In the genomic region with DNA sequence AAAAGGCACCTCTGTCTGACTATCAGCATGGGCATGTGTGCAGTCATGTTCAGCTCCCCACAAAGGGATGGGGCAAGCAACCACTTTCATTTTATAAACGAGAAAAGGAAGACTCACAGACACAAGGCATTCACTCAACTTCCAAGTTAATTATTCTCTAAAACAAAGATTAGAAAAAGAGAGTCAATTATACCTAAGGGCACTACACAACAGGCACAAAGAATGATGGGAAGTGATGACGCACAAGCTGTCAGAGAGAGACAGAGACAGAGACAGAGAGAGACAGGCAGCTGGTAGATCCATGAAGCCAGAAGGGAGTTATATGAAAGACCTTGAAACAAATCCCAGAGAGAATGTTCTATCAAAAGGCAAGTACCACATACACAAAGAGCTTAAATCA, we compare ENCODE assay signal across 31 mouse cellular contexts.
"Had no signal": no experiment of that assay in that cellular context is flagged by ENCODE, and none has a peak within 500 bp of the region (broad histone marks: within the 10 kb centered on the region; RNA-seq: fewer than 3 reads in every experiment).

No protein-coding gene starts in this region.

- DNase-seq: left cerebral cortex, postnatal 4 days; liver, embryonic 13.5 days; lung, adult 18-20 months; lung, adult 2 months; lung, embryonic 14.5 days; lung, postnatal 10 days; lung, postnatal 14 days; lung, postnatal 36 days; lung, postnatal 4 days; midbrain, embryonic 14.5 days had no signal

- H3K27me3 ChIP-seq: limb, embryonic 12.5 days; limb, embryonic 13.5 days; limb, embryonic 15.5 days; liver, embryonic 13.5 days; liver, embryonic 15.5 days; lung, embryonic 15.5 days; megakaryocyte, embryonic 14.5 days; midbrain, embryonic 12.5 days; midbrain, embryonic 13.5 days; midbrain, embryonic 15.5 days; neural tube, embryonic 12.5 days; neural tube, embryonic 13.5 days had no signal

- H3K4me3 ChIP-seq: left cerebral cortex, adult 2 months; limb, embryonic 10.5 days; limb, embryonic 12.5 days; limb, embryonic 13.5 days; limb, embryonic 15.5 days; liver, embryonic 13.5 days; liver, embryonic 15.5 days; lung, embryonic 15.5 days; megakaryocyte, embryonic 14.5 days; midbrain, embryonic 10.5 days; midbrain, embryonic 12.5 days; midbrain, embryonic 13.5 days; midbrain, embryonic 15.5 days; myocyte; neural tube, embryonic 12.5 days; neural tube, embryonic 13.5 days had no signal

- H3K4me1 ChIP-seq: limb, embryonic 10.5 days; limb, embryonic 12.5 days; limb, embryonic 13.5 days; limb, embryonic 15.5 days; liver, embryonic 15.5 days; lung, embryonic 15.5 days; midbrain, embryonic 12.5 days; midbrain, embryonic 13.5 days; midbrain, embryonic 15.5 days; neural tube, embryonic 12.5 days; neural tube, embryonic 13.5 days had no signal

- H3K9ac ChIP-seq: limb, embryonic 12.5 days; limb, embryonic 13.5 days; limb, embryonic 15.5 days; liver, embryonic 13.5 days; liver, embryonic 14.5 days; liver, embryonic 15.5 days; lung, embryonic 14.5 days; lung, embryonic 15.5 days; midbrain, embryonic 12.5 days; midbrain, embryonic 13.5 days; midbrain, embryonic 15.5 days; neural tube, embryonic 12.5 days; neural tube, embryonic 13.5 days had no signal

- H3K27ac ChIP-seq: left cerebral cortex, adult 2 months; limb, embryonic 10.5 days; limb, embryonic 12.5 days; limb, embryonic 13.5 days; limb, embryonic 15.5 days; liver, embryonic 13.5 days; liver, embryonic 14.5 days; liver, embryonic 15.5 days; lung, embryonic 15.5 days; macrophage; midbrain, embryonic 10.5 days; midbrain, embryonic 12.5 days; midbrain, embryonic 13.5 days; midbrain, embryonic 15.5 days; neural tube, embryonic 12.5 days; neural tube, embryonic 13.5 days had no signal

- H3K4me2 ChIP-seq: limb, embryonic 12.5 days; limb, embryonic 13.5 days; limb, embryonic 15.5 days; liver, embryonic 11.5 days; liver, embryonic 13.5 days; liver, embryonic 15.5 days; lung, embryonic 14.5 days; lung, embryonic 15.5 days; midbrain, embryonic 11.5 days; midbrain, embryonic 12.5 days; midbrain, embryonic 13.5 days; midbrain, embryonic 15.5 days; neural tube, embryonic 12.5 days; neural tube, embryonic 13.5 days had no signal

- H3K9me3 ChIP-seq: limb, embryonic 10.5 days; limb, embryonic 12.5 days; limb, embryonic 13.5 days; limb, embryonic 15.5 days; liver, embryonic 13.5 days; liver, embryonic 15.5 days; lung, embryonic 15.5 days; megakaryocyte, embryonic 14.5 days; midbrain, embryonic 10.5 days; midbrain, embryonic 12.5 days; midbrain, embryonic 13.5 days; midbrain, embryonic 15.5 days; neural tube, embryonic 12.5 days; neural tube, embryonic 13.5 days had no signal

- H3K36me3 ChIP-seq: midbrain, embryonic 12.5 days; midbrain, embryonic 13.5 days; midbrain, embryonic 15.5 days; neural tube, embryonic 12.5 days; neural tube, embryonic 13.5 days had no signal

- ATAC-seq: lung, postnatal 0 days; midbrain, embryonic 13.5 days; midbrain, embryonic 15.5 days; midbrain, embryonic 16.5 days had no signal
